Mouse (Mus musculus) subcutaneous adipose tissue, adult 2 months (tissue): ENCODE data around the gene 2310022A10Rik. TPM values are rescaled to one million over a fixed set of nuclear protein-coding genes. Genes with fewer than 3 reads are reported as not detected.

Source experiments
- polyA plus RNA-seq: library from polyadenylated mRNA; depleted of rRNA; stranded (reverse); fragments of >200 nt; gene quantifications from 2 replicates; pipeline ENCODE4 v1.2.3, GENCODE M21; 2012; ENCODE audit warnings: low replicate concordance; rRNA removed

The 2310022A10Rik gene
- 17.1 and 28.1 TPM in 2 replicates for polyA plus RNA-seq

DNA sequence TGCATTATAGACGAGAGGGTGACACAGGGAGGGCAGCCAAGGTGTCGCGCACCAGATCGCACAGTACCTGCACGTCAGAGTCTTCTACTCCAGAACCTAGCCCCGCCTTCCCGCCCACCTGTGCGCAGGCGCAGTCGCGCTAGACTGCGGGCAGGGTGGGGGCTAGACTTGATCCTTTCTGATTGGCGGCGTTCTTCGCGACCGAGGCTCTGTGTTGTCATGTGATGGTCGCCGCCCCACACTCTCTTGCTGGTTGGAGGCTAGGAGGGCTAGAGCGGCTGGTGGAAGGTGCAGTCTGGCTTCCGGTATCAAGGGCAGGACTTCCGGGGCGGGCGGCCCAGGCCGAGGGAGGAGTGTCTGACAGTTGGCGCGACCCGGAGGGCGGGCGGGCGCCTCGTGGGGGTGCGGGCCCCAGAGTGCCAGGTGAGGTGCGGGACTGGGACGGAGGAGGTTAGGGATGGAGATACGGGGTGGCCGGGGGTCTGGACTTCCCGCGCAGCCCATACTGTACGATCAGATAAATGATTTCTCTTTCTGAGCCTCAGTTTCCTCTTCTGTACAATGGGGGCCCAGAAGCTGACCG, at the start of gene 2310022A10Rik, which contains the start of gene Pld3:
Gene 2310022A10Rik, plus strand, starts transcription at position 303 of the 583 bp plus-strand sequence.
Gene Pld3, minus strand, starts transcription at position 288 of the 583 bp plus-strand sequence.

DNA sequence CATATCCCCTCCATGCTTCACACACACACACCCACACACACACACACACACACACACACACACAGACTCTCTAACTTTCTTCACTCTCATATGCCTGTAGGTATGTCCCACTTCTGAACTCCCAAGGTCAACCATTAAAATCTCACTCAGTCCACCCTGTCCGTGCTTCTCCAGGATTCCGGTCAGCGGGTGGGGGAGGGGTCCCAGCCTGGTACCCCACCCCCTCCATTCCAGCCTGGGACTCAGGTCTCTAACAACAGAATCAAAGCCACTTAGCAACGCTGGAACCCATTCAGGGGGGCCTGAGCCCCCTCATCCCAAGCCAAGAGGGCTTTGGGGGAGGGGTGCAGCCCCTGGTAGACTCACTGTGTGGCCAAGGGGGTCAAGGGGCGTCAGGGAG, 30.1 kb upstream of the 2310022A10Rik start, which contains the start of gene Hipk4:
Gene Hipk4, plus strand, starts transcription at position 301 of the 400 bp plus-strand sequence.

DNA sequence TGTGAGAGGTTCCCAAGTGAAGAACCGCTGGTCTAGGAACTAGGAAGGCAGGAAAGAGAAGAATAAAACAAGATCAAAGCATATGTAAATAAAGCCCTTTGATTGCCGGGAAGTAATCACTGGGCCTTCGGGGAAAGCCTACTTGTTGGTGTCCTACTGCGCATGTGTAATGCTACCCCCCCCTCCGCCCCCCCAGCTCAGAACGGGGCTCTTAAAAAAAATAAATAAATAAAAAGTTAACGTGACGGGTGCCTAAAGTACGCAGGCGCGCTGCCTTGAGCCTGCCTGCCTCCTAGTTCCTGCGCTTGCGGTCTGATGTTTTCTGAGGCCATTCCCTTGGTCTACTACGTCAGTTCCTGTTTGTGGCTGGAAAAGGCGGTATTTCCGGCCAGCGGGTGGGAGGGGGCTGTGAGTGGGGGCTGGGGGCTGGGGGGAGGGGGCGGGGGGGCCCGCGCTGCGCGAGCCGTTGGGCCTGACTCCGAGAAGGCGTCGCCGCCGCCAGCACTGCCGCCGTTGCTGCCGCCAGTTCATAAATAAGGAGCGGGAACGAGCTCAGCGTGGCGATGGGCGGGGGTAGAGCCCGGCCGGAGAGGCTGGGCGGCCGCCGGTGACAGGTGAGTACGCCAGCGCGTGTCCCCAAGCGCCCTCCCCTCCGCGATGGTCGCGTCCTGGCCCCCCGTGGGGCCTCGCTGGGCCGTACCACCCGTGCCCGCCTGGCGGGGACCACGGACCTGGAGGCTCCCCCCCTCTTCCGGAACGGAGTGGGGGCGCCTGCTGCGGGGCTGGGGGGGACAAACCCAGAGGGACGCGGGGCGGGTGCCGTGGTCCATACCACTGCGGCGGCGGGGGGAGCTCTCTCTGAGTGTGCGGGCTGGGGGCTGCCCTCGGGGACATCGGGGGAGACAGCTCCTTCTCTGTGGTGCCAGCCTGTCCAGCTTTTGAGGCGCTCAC, 38.5 kb downstream of the 2310022A10Rik start, which contains the start of gene Akt2:
Gene Akt2, plus strand, starts transcription at position 287 of the 951 bp plus-strand sequence.

Other genes starting within 250 kb of the 2310022A10Rik start
- 418 and 455 TPM in 2 replicates for gene Ltbp4, start 215.5 kb upstream of the 2310022A10Rik start, polyA plus RNA-seq
- 52.2 and 84.5 TPM in 2 replicates for gene Shkbp1, start 197.2 kb upstream of the 2310022A10Rik start, polyA plus RNA-seq
- gene Gm20479, start 195.8 kb upstream of the 2310022A10Rik start, polyA plus RNA-seq: 3.5 TPM in 1 of 2 replicates, not detected in the other
- gene Sptbn4, start 105.5 kb upstream of the 2310022A10Rik start, polyA plus RNA-seq: 0.20 and 1.8 TPM in 2 replicates
- 102 and 175 TPM in 2 replicates for gene Blvrb, start 105.3 kb upstream of the 2310022A10Rik start, polyA plus RNA-seq
- 13.2 and 20.4 TPM in 2 replicates for gene Sertad3, start 79.5 kb upstream of the 2310022A10Rik start, polyA plus RNA-seq
- gene Sertad1, start 66.3 kb upstream of the 2310022A10Rik start, polyA plus RNA-seq: 20.8 and 33.0 TPM in 2 replicates
- 1.5 and 2.9 TPM in 2 replicates for gene Prx, start 53.9 kb upstream of the 2310022A10Rik start, polyA plus RNA-seq
- 0.66 and 1.7 TPM in 2 replicates for gene Hipk4, start 30.0 kb upstream of the 2310022A10Rik start, polyA plus RNA-seq
- gene Pld3, start within 50 bp of the 2310022A10Rik start, polyA plus RNA-seq: 117 and 156 TPM in 2 replicates
- 195 and 320 TPM in 2 replicates for gene Akt2, start 38.3 kb downstream of the 2310022A10Rik start, polyA plus RNA-seq
- not detected in 2 replicates for gene Ttc9b, start 100.7 kb downstream of the 2310022A10Rik start, polyA plus RNA-seq
- 25.4 and 35.7 TPM in 2 replicates for gene Map3k10, start 121.4 kb downstream of the 2310022A10Rik start, polyA plus RNA-seq
- 0.40 and 0.42 TPM in 2 replicates for gene Zfp607b, start 136.1 kb downstream of the 2310022A10Rik start, polyA plus RNA-seq
- gene Zfp60, start 178.2 kb downstream of the 2310022A10Rik start, polyA plus RNA-seq: 1.8 and 3.2 TPM in 2 replicates